Mouse (Mus musculus): ENCODE data around the gene Prpf40a.

Prpf40a gene

GRCm38 (mm10) chr2:53190684-53191511 lies at the start of gene Prpf40a:
Gene Prpf40a (minus strand): TSS chr2:53191284.
- peak; percentile 100 for DNase-seq

GRCm38 (mm10) chr2:53222242-53222641 lies 31.2 kb upstream of the Prpf40a start:
- DNase-seq = no peak

- DNase-seq = no peak
These were observed 22.4 kb upstream of the Prpf40a start for GRCm38 (mm10) chr2:53213493-53213892.

- DNase-seq = no peak
These were observed 15.7 kb upstream of the Prpf40a start for GRCm38 (mm10) chr2:53206749-53207148.

- DNase-seq = no peak
These were observed 13.5 kb upstream of the Prpf40a start for GRCm38 (mm10) chr2:53204373-53205274.

- no peak for DNase-seq
These were observed 9.2 kb upstream of the Prpf40a start for GRCm38 (mm10) chr2:53200164-53200885.

GRCm38 (mm10) chr2:53199203-53199602 lies 8.1 kb upstream of the Prpf40a start:
- no peak for DNase-seq

- DNase-seq = no peak
These were observed 5.3 kb upstream of the Prpf40a start for GRCm38 (mm10) chr2:53196431-53196830.

GRCm38 (mm10) chr2:53192386-53192785 lies 1.3 kb upstream of the Prpf40a start:
- no peak for DNase-seq

- peak; percentile 99 for DNase-seq
These were observed 588 bp upstream of the Prpf40a start, which contains the start of gene Arl6ip6 for GRCm38 (mm10) chr2:53191523-53192220. Gene Arl6ip6 (plus strand): TSS chr2:53191726.

- DNase-seq = peak; percentile 7
These were observed 1.3 kb downstream of the Prpf40a start for GRCm38 (mm10) chr2:53189811-53190210.

GRCm38 (mm10) chr2:53179876-53180275 lies 11.2 kb downstream of the Prpf40a start:
- no peak for DNase-seq

- no peak for DNase-seq
These were observed 12.1 kb downstream of the Prpf40a start for GRCm38 (mm10) chr2:53178966-53179365.

- no peak for DNase-seq
These were observed 17.1 kb downstream of the Prpf40a start for GRCm38 (mm10) chr2:53173966-53174365.

- DNase-seq = no peak
These were observed 44.2 kb downstream of the Prpf40a start for GRCm38 (mm10) chr2:53146852-53147251.

GRCm38 (mm10) chr2:53131567-53131966 lies 59.5 kb downstream of the Prpf40a start:
- DNase-seq = no peak

- no peak for DNase-seq
These were observed 62.0 kb downstream of the Prpf40a start for GRCm38 (mm10) chr2:53129070-53129469.

GRCm38 (mm10) chr2:53125998-53126397 lies 65.1 kb downstream of the Prpf40a start:
- peak; percentile 43 for DNase-seq

- peak; percentile 65 for DNase-seq
These were observed 69.3 kb downstream of the Prpf40a start for GRCm38 (mm10) chr2:53121797-53122196.

GRCm38 (mm10) chr2:53108547-53108946 lies 82.5 kb downstream of the Prpf40a start:
- DNase-seq = no peak

- no peak for DNase-seq
These were observed 84.6 kb downstream of the Prpf40a start for GRCm38 (mm10) chr2:53106472-53106871.

GRCm38 (mm10) chr2:53106056-53106455 lies 85.0 kb downstream of the Prpf40a start:
- DNase-seq = no peak

Data from kidney, postnatal 10 days (tissue).